Mouse (Mus musculus): ENCODE results near the gene Lrfn3. TPM values are rescaled to one million over a fixed set of nuclear protein-coding genes. Genes with fewer than 3 reads are reported as not detected.

Gene Lrfn3
- polyA plus RNA-seq, 1 experiment from 2014 or later: 17.9 TPM

DNA sequence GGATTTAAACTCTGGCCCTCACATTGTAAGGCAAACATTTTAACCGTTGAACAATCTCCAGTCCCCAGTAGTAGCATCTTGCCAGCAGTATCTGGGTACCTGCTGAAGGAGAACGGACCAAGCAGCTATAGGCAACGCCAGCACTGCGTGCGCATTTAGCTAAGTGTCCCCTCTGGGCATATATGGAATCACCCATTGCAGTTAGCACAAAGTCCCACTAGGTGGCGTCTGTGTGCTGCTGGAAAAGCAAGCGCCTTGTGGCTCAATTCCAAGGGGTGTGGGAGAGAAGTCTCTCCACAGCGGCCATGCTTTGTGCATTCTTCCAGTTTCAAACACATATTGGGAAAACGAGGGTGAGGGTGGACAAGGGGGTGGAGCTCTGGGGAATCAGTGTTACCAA lies 26.2 kb downstream of the Lrfn3 start:
- peak; percentile 21; the same call in 1 of the 2 replicates for ATAC-seq (replicated peaks)
- no peak overlapping the region for H3K4me3 ChIP-seq
- H3K9ac ChIP-seq: no peak overlapping the region
- peaks cover 19% of the 10 kb centered on the region for H3K4me1 ChIP-seq
- H3K27ac ChIP-seq: no peak overlapping the region
- H3K9me3 ChIP-seq: no peaks in the 10 kb centered on the region
- peaks cover 11% of the 10 kb centered on the region; the same call in 1 of the 2 replicates for H3K27me3 ChIP-seq (replicated peaks)
- H3K36me3 ChIP-seq (replicated peaks): no peaks in the 10 kb centered on the region
- 1% methylated on average over 9 of the region's 9 CpGs for WGBS
- H3K4me2 ChIP-seq: peak overlapping the region; percentile 22; the same call in 1 of the 2 replicates

- H3K9me3 ChIP-seq: no peaks in the 10 kb centered on the region
- ATAC-seq (replicated peaks): no peak
- no peaks in the 10 kb centered on the region for H3K36me3 ChIP-seq (replicated peaks)
- H3K27ac ChIP-seq: no peak overlapping the region
- no peak overlapping the region for H3K9ac ChIP-seq
- no peak overlapping the region for H3K4me3 ChIP-seq
- H3K4me2 ChIP-seq: no peak overlapping the region
- 77% methylated on average over 6 of the region's 6 CpGs for WGBS
- peaks cover 11% of the 10 kb centered on the region; the same call in 1 of the 2 replicates for H3K27me3 ChIP-seq (replicated peaks)
- peaks cover 22% of the 10 kb centered on the region for H3K4me1 ChIP-seq
Observed at GRCm38 (mm10) chr7:30335688-30336087, 26.9 kb downstream of the Lrfn3 start.

DNA sequence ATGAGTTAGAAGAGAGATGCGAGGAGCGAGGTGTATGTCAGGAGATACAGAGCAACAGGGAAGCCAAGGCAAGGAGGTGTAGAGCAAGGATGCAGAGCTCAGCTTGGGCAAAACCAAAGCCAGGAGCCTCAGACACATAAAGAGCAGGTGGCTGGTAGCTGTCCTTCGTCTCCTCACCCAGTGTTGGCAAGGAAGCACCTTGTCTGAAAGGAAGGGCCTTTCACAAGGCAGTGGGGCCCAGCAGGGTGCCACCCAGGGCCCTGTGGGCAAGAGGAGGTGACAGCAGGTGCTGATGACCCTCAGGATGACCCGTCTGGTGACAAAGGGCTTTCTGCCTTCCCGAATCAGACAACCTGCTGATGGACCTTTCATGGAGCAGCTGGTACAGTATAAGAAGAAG lies 28.0 kb downstream of the Lrfn3 start:
- Histone ChIP-seq H3K27ac (no peak overlapping the region), H3K9ac (no peak overlapping the region), H3K4me3 (no peak overlapping the region), H3K4me2 (no peak overlapping the region), H3K36me3 (replicated peaks) (no peaks in the 10 kb centered on the region), H3K4me1 (peaks cover 22% of the 10 kb centered on the region), H3K9me3 (no peaks in the 10 kb centered on the region), H3K27me3 (replicated peaks) (peaks cover 11% of the 10 kb centered on the region; the same call in 1 of the 2 replicates)
- ATAC-seq (replicated peaks): no peak
- WGBS: 66% methylated on average over 5 of the region's 5 CpGs

DNA sequence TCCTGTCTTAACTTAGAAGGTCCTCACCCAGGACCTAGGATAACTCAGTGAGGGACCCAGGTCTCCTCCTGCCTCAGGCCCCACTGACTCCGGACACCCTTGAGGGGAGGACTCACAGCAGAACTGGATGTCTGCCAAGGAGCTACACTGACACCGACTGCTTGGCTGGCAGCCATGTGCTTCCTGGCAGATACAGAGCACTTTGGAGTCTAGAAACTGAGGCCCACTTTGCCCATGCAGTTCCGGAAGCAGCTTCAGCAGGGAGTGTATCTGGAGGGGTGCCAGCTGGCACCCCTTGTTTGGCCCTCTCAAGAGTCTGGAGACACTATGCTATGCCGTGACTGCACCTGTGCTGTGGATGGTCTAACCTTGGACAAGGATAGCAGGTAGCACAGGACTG lies 29.1 kb downstream of the Lrfn3 start:
- WGBS: 37% methylated on average over 4 of the region's 4 CpGs
- H3K4me3 ChIP-seq: no peak overlapping the region
- H3K4me2 ChIP-seq: no peak overlapping the region
- H3K36me3 ChIP-seq (replicated peaks): no peaks in the 10 kb centered on the region
- no peaks in the 10 kb centered on the region for H3K9me3 ChIP-seq
- H3K4me1 ChIP-seq: peaks cover 22% of the 10 kb centered on the region
- no peak overlapping the region for H3K27ac ChIP-seq
- no peak for ATAC-seq (replicated peaks)
- H3K27me3 ChIP-seq (replicated peaks): peaks cover 11% of the 10 kb centered on the region; the same call in 1 of the 2 replicates
- H3K9ac ChIP-seq: no peak overlapping the region

- H3K4me2 ChIP-seq: peak overlapping the region; percentile 56
- 63% methylated on average over 18 of the region's 18 CpGs for WGBS
- peaks cover 11% of the 10 kb centered on the region; the same call in 1 of the 2 replicates for H3K27me3 ChIP-seq (replicated peaks)
- H3K36me3 ChIP-seq (replicated peaks): no peaks in the 10 kb centered on the region
- ATAC-seq (replicated peaks): no peak
- H3K4me3 ChIP-seq: peak overlapping the region; percentile 31
- H3K4me1 ChIP-seq: peaks cover 22% of the 10 kb centered on the region
- no peak overlapping the region for H3K9ac ChIP-seq
- H3K27ac ChIP-seq: no peak overlapping the region
- no peaks in the 10 kb centered on the region for H3K9me3 ChIP-seq
Observed at GRCm38 (mm10) chr7:30332622-30333259, 29.8 kb downstream of the Lrfn3 start.

GRCm38 (mm10) chr7:30331887-30332286 lies 30.7 kb downstream of the Lrfn3 start:
- ATAC-seq (replicated peaks): peak; percentile 93
- peak overlapping the region; percentile 16; the same call in 1 of the 2 replicates for H3K9ac ChIP-seq
- H3K9me3 ChIP-seq: no peaks in the 10 kb centered on the region
- peak overlapping the region; percentile 65; the same call in 1 of the 2 replicates for H3K27ac ChIP-seq
- WGBS: 3% methylated on average over 13 of the region's 13 CpGs
- peaks cover 22% of the 10 kb centered on the region for H3K4me1 ChIP-seq
- peaks cover 11% of the 10 kb centered on the region; the same call in 1 of the 2 replicates for H3K27me3 ChIP-seq (replicated peaks)
- no peaks in the 10 kb centered on the region for H3K36me3 ChIP-seq (replicated peaks)
- H3K4me2 ChIP-seq: peak overlapping the region; percentile 56
- H3K4me3 ChIP-seq: peak overlapping the region; percentile 31

- H3K27ac ChIP-seq: no peak overlapping the region
Observed at GRCm38 (mm10) chr7:30328379-30328778, 34.2 kb downstream of the Lrfn3 start.

DNA sequence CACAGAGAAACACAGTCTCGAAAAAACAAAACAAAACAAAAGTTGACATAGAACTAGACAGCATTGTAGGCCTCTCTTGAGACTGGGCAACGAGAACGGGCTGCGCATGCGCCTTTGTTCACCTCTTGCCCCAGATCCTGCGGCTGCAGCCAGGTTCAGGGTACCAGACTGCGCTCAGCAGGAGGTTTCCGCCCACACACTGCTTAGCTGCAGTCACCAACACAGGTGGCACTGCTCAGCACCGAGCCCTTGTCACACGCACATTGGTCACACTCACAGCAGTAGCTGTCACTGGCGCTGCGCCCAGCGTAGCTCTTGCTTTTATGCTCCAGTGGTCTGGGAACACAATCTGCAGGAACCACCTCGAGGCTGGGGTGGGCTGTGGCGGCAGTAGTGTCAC lies 35.4 kb downstream of the Lrfn3 start:
- Histone ChIP-seq H3K4me1 (peaks cover 17% of the 10 kb centered on the region), H3K9ac (no peak overlapping the region), H3K27me3 (replicated peaks) (0 out of 2 replicates have a peak, but pooled peaks cover 6% of the 10 kb centered on the region), H3K36me3 (replicated peaks) (no peaks in the 10 kb centered on the region), H3K27ac (no peak overlapping the region), H3K9me3 (no peaks in the 10 kb centered on the region), H3K4me3 (no peak overlapping the region), H3K4me2 (no peak overlapping the region)
- no peak for ATAC-seq (replicated peaks)
- 55% methylated on average over 15 of the region's 15 CpGs for WGBS

More at GRCm38 (mm10) chr7:30328379-30328778, 34.2 kb downstream of the Lrfn3 start:
- WGBS: 60% methylated on average over 10 of the region's 10 CpGs
- H3K27me3 ChIP-seq (replicated peaks): 0 out of 2 replicates have a peak, but pooled peaks cover 6% of the 10 kb centered on the region
- H3K4me3 ChIP-seq: no peak overlapping the region
- no peaks in the 10 kb centered on the region for H3K36me3 ChIP-seq (replicated peaks)
- H3K9ac ChIP-seq: no peak overlapping the region
- H3K4me1 ChIP-seq: peaks cover 16% of the 10 kb centered on the region
- H3K4me2 ChIP-seq: no peak overlapping the region
- no peak for ATAC-seq (replicated peaks)
- H3K9me3 ChIP-seq: no peaks in the 10 kb centered on the region

- Histone ChIP-seq H3K36me3 (replicated peaks) (no peaks in the 10 kb centered on the region), H3K9me3 (no peaks in the 10 kb centered on the region), H3K4me3 (no peak overlapping the region), H3K9ac (no peak overlapping the region), H3K27me3 (replicated peaks) (0 out of 2 replicates have a peak, but pooled peaks cover 6% of the 10 kb centered on the region), H3K4me1 (peaks cover 12% of the 10 kb centered on the region), H3K4me2 (no peak overlapping the region), H3K27ac (no peak overlapping the region)
- no peak for ATAC-seq (replicated peaks)
Observed at GRCm38 (mm10) chr7:30326427-30326826, 36.1 kb downstream of the Lrfn3 start.

- H3K4me1 ChIP-seq: peaks cover 19% of the 10 kb centered on the region
- no peak for ATAC-seq (replicated peaks)
- H3K4me2 ChIP-seq: no peak overlapping the region
- 0 out of 2 replicates have a peak, but pooled peaks cover 6% of the 10 kb centered on the region for H3K27me3 ChIP-seq (replicated peaks)
- H3K9ac ChIP-seq: no peak overlapping the region
- no peaks in the 10 kb centered on the region for H3K36me3 ChIP-seq (replicated peaks)
- H3K4me3 ChIP-seq: no peak overlapping the region
- H3K27ac ChIP-seq: no peak overlapping the region
- WGBS: 42% methylated on average over 2 of the region's 2 CpGs
- H3K9me3 ChIP-seq: no peaks in the 10 kb centered on the region
Observed at GRCm38 (mm10) chr7:30325364-30325763, 37.2 kb downstream of the Lrfn3 start.

GRCm38 (mm10) chr7:30324300-30324944 lies 38.1 kb downstream of the Lrfn3 start:
- Histone ChIP-seq H3K27ac (no peak overlapping the region), H3K36me3 (replicated peaks) (no peaks in the 10 kb centered on the region), H3K9me3 (no peaks in the 10 kb centered on the region), H3K4me1 (peaks cover 19% of the 10 kb centered on the region), H3K9ac (no peak overlapping the region), H3K4me3 (no peak overlapping the region), H3K4me2 (no peak overlapping the region), H3K27me3 (replicated peaks) (0 out of 2 replicates have a peak, but pooled peaks cover 6% of the 10 kb centered on the region)
- no peak for ATAC-seq (replicated peaks)
- 82% methylated on average over 5 of the region's 5 CpGs for WGBS

DNA sequence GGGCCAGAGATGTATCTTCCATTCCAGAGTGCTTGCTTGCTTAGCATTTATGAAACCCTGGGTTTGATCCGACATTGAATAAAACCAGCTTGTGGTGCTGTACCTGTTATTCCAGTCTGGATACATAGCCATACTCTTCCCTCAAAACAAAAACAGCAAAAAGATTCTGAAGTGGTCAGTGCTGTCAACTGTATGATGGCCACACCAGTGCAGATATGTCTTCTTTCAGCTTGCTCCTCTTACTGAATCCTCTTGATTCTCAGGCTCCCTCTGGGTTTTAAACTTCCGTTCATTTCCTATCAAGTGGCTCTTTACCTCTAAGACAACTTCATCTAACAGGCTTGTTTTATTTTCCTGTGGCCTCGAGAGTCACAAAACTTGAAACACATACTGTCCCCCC lies 38.8 kb downstream of the Lrfn3 start, which contains the start of gene Sdhaf1:
Gene Sdhaf1, minus strand, starts transcription at position 101 of the 400 bp plus-strand sequence.
- 77% methylated on average over 3 of the region's 3 CpGs for WGBS
- Histone ChIP-seq H3K4me1 (peaks cover 19% of the 10 kb centered on the region), H3K27me3 (replicated peaks) (0 out of 2 replicates have a peak, but pooled peaks cover 6% of the 10 kb centered on the region), H3K9ac (peak within 1 kb of the TSS; percentile 34; the same call in 1 of the 2 replicates), H3K9me3 (no peaks in the 10 kb centered on the region), H3K36me3 (replicated peaks) (no peaks in the 10 kb centered on the region), H3K27ac (peak within 1 kb of the TSS; percentile 89; the same call in 1 of the 2 replicates), H3K4me3 (peak within 1 kb of the TSS; percentile 99), H3K4me2 (peak within 1 kb of the TSS; percentile 76)
- no peak for ATAC-seq (replicated peaks)
